Mouse (Mus musculus): ENCODE results near the gene Hoxb5.

GRCm38 (mm10) chr11:96323154-96323553 is 20.0 kb downstream of the Hoxb5 start, which contains the start of gene Hoxb3:
- TF ChIP-seq TAL1 (conservative IDR thresholded peaks at IDR 0.05; ENCODE audit: low read depth, low read length) (no peak), CTCF (IDR thresholded peaks at IDR 0.05; ENCODE audit: low read depth, low read length) (no peak)
